Mouse (Mus musculus): ENCODE results near the gene Trabd2b. TPM values are rescaled to one million over a fixed set of nuclear protein-coding genes. Genes with fewer than 3 reads are reported as not detected.

The Trabd2b gene
- polyA plus RNA-seq, 1 experiment from 2014 or later: 0.59 TPM

GRCm38 (mm10) chr4:114651606-114652005, 245.1 kb downstream of the Trabd2b start:
- 67% methylated on average over 5 of the region's 5 CpGs for WGBS
- no peaks in the 10 kb centered on the region for H3K9me3 ChIP-seq
- peaks cover 65% of the 10 kb centered on the region for H3K27me3 ChIP-seq
- H3K4me2 ChIP-seq: no peak overlapping the region
- peaks cover 12% of the 10 kb centered on the region for H3K4me1 ChIP-seq (replicated peaks)
- H3K4me3 ChIP-seq (replicated peaks): no peak overlapping the region
- no peak for ATAC-seq (ENCODE audit: insufficient number of reproducible peaks, insufficient read depth, low FRiP score, low TSS enrichment, low read depth)
- no peaks in the 10 kb centered on the region for H3K36me3 ChIP-seq
- no peak overlapping the region for H3K27ac ChIP-seq
- H3K9ac ChIP-seq (replicated peaks): no peak overlapping the region

GRCm38 (mm10) chr4:114652400-114652799, 245.9 kb downstream of the Trabd2b start:
- 88% methylated on average over 4 of the region's 4 CpGs for WGBS
- no peak for ATAC-seq (ENCODE audit: insufficient number of reproducible peaks, insufficient read depth, low FRiP score, low TSS enrichment, low read depth)
- H3K4me3 ChIP-seq (replicated peaks): no peak overlapping the region

GRCm38 (mm10) chr4:114657933-114658332, 251.4 kb downstream of the Trabd2b start:
- Histone ChIP-seq H3K4me3 (replicated peaks) (no peak overlapping the region), H3K9ac (replicated peaks) (no peak overlapping the region), H3K36me3 (no peaks in the 10 kb centered on the region), H3K27ac (no peak overlapping the region), H3K9me3 (no peaks in the 10 kb centered on the region), H3K4me1 (replicated peaks) (no peaks in the 10 kb centered on the region), H3K27me3 (peaks cover 61% of the 10 kb centered on the region), H3K4me2 (no peak overlapping the region)
- WGBS: 76% methylated on average over 2 of the region's 2 CpGs
- no peak for ATAC-seq (ENCODE audit: insufficient number of reproducible peaks, insufficient read depth, low FRiP score, low TSS enrichment, low read depth)

More at GRCm38 (mm10) chr4:114652400-114652799, 245.9 kb downstream of the Trabd2b start:
- H3K9ac ChIP-seq (replicated peaks): no peak overlapping the region
- no peak overlapping the region for H3K27ac ChIP-seq
- H3K4me1 ChIP-seq (replicated peaks): peaks cover 5% of the 10 kb centered on the region
- H3K36me3 ChIP-seq: no peaks in the 10 kb centered on the region
- no peak overlapping the region for H3K4me2 ChIP-seq
- H3K27me3 ChIP-seq: peaks cover 64% of the 10 kb centered on the region
- no peaks in the 10 kb centered on the region for H3K9me3 ChIP-seq

- no peak overlapping the region for H3K9ac ChIP-seq (replicated peaks)
- no peak for ATAC-seq (ENCODE audit: insufficient number of reproducible peaks, insufficient read depth, low FRiP score, low TSS enrichment, low read depth)
- no peak overlapping the region for H3K4me3 ChIP-seq (replicated peaks)
- H3K36me3 ChIP-seq: no peaks in the 10 kb centered on the region
- 64% methylated on average over 5 of the region's 5 CpGs for WGBS
- H3K27me3 ChIP-seq: peaks cover 76% of the 10 kb centered on the region
- H3K4me2 ChIP-seq: no peak overlapping the region
- H3K9me3 ChIP-seq: no peaks in the 10 kb centered on the region
- no peaks in the 10 kb centered on the region for H3K4me1 ChIP-seq (replicated peaks)
- H3K27ac ChIP-seq: no peak overlapping the region
These were observed 253.4 kb downstream of the Trabd2b start for GRCm38 (mm10) chr4:114659876-114660275.

GRCm38 (mm10) chr4:114664063-114665036, 257.8 kb downstream of the Trabd2b start:
- Histone ChIP-seq H3K36me3 (no peaks in the 10 kb centered on the region), H3K4me2 (no peak overlapping the region), H3K27ac (no peak overlapping the region), H3K9me3 (no peaks in the 10 kb centered on the region), H3K9ac (replicated peaks) (no peak overlapping the region), H3K27me3 (peaks cover 92% of the 10 kb centered on the region), H3K4me3 (replicated peaks) (no peak overlapping the region), H3K4me1 (replicated peaks) (peaks cover 29% of the 10 kb centered on the region)
- no peak for ATAC-seq (ENCODE audit: insufficient number of reproducible peaks, insufficient read depth, low FRiP score, low TSS enrichment, low read depth)
- WGBS: 68% methylated on average over 9 of the region's 9 CpGs

Other genes with a start within 250 kb of the Trabd2b start
- gene Skint11, start 243.3 kb upstream of the Trabd2b start, polyA plus RNA-seq (2016; fragmentation: Nextera tagmentation; extraction: Ambion mirVana): not detected in 2 replicates